Mouse (Mus musculus): ENCODE results near the gene Clrn3. TPM values are rescaled to one million over a fixed set of nuclear protein-coding genes. Genes with fewer than 3 reads are reported as not detected.

Gene Clrn3
- polyA plus RNA-seq, 1 experiment from 2014 or later: not detected

DNA sequence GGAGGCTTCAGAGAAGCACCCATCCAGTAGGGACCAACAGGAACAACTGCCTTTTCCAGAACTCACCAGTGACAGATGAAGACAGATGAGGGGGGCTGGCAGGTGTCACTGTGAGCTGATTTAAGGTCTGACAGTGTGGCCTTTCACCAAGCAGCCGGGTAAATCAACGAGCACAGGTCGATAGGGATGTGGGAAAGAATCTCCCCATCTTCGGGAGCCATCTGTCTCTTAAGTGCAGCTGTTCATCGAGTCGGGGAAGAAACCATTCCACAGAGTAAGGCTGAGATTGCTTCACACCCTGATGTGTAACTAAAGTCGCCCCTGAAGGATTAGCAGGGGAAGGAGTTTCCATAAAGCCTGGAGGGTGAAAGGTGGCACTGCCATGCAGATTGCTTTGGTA, 47.3 kb downstream of the Clrn3 start:
- no peak for DNase-seq (ENCODE audit: low read depth, low spot score)
- TF ChIP-seq CTCF (IDR thresholded peaks at IDR 0.05): no peak
- H3K27me3 ChIP-seq: no peaks in the 10 kb centered on the region
- ChIA-PET CTCF (interaction anchor here (3.2 kb wide), 1 partner anchor 78 kb away, joined by 10 read pairs; no protein-coding TSS in a partner anchor), POLR2A (interaction anchor here (0.7 kb wide), 1 partner anchor 589 kb away, joined by 3 read pairs; no protein-coding TSS in a partner anchor)
- in situ Hi-C loops (cut with MboI; ENCODE audit: low pct_unique_long_range_greater_than_20kb): loop anchor here (25.0 kb wide), 1 partner anchor 1819 kb away; no protein-coding TSS in a partner anchor
- ATAC-seq: no peak

DNA sequence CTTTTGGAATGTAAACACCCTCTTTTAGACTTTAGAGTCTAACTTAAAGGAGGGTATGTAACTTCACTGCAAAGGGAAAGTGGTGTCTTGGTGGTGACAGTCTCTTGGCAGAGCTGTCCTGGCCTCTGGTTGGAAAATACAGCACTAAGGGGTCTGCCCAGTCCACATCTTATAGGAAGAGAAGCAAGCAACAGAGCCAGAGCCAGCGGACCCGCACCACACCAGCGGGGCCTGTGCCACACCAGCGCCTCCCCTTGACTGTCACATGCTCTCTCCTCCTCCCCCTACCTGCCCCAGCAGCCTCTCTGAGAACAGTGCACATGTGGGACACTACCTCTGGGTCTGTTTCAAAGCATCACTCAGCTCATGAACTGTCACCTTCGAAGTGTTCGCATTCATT, 48.5 kb downstream of the Clrn3 start:
- ATAC-seq: no peak
- ChIA-PET POLR2A (no interaction called here), CTCF (interaction anchor here (3.2 kb wide), 1 partner anchor 77 kb away, joined by 10 read pairs; no protein-coding TSS in a partner anchor)
- no peaks in the 10 kb centered on the region for H3K27me3 ChIP-seq
- no peak for TF ChIP-seq CTCF (IDR thresholded peaks at IDR 0.05)
- no peak for DNase-seq (ENCODE audit: low read depth, low spot score)
- in situ Hi-C loops (cut with MboI; ENCODE audit: low pct_unique_long_range_greater_than_20kb): loop anchor here (5.0 to 25.0 kb wide), 2 partner anchors 78 to 1818 kb away; no protein-coding TSS in a partner anchor

DNA sequence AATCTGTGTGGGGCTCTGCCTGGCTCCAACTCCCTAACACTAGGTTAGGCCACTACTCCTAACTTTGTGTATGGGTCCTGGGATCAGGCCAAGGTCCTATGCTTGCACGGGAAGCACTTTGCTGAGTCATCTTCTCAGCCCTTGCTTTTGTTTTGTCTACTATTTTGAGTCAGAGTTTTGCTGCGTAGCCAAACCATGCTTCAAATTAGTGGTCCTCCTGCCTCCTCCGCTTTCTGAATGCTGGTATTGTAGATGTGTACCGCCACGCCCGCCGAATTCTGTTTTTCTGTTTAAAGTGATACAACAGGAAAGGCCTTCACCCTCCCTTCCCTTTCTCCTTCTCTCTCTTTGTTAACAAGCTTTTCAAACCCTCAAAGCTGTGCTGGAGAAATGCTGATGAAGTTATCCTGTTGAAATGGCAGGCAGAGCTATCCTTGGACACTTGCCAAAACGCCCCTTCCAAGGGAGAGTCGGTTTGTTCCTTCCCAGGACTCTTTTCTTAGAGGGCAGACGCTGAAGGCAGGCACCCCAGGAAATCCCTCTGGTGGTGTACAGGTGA, 49.1 kb downstream of the Clrn3 start:
- peak; percentile 39 for DNase-seq (ENCODE audit: low read depth, low spot score)
- CTCF ChIA-PET: interaction anchor here (2.1 to 3.2 kb wide), 2 partner anchors 8 to 76 kb away, joined by 10 read pairs; no protein-coding TSS in a partner anchor

DNA sequence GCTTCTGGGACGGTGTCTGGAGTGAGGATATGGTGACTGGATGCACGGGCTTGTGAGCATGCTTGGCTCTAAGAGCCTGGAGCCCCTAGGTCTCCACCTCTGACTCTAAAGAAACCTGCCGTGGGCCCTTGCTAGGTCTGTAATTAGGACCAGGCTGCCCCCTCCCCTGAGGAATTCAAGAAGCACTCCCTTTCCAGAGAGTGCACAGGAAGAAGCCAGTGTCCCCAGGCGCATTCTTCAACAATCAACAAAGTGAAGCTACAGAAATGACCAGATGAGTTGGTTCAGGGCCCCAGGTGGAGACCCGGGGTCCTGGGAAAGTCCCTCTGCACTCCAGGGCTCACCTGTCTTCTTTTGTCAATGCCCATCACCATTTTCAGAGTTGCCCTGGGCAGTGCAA, 51.2 kb downstream of the Clrn3 start:
- no peak for DNase-seq (ENCODE audit: low read depth, low spot score)
- no peaks in the 10 kb centered on the region for H3K27me3 ChIP-seq
- ATAC-seq: no peak
- POLR2A ChIA-PET: no interaction called here
- in situ Hi-C loops (cut with MboI; ENCODE audit: low pct_unique_long_range_greater_than_20kb): loop anchor here (5.0 to 25.0 kb wide), 2 partner anchors 75 to 1815 kb away; no protein-coding TSS in a partner anchor
- CTCF ChIA-PET: interaction anchor here (0.7 to 2.1 kb wide), 2 partner anchors 11 to 88 kb away, joined by 3 to 10 read pairs; no protein-coding TSS in a partner anchor
- TF ChIP-seq CTCF (IDR thresholded peaks at IDR 0.05): no peak

More for the DNA sequence above, 49.1 kb downstream of the Clrn3 start:
- in situ Hi-C loops (cut with MboI; ENCODE audit: low pct_unique_long_range_greater_than_20kb): loop anchor here (5.0 to 25.0 kb wide), 2 partner anchors 77 to 1817 kb away; no protein-coding TSS in a partner anchor
- H3K27me3 ChIP-seq: no peaks in the 10 kb centered on the region
- no peak for ATAC-seq
- POLR2A ChIA-PET: interaction anchor here (0.7 kb wide), 1 partner anchor 504 kb away, joined by 3 read pairs; no protein-coding TSS in a partner anchor
- TF ChIP-seq CTCF (IDR thresholded peaks at IDR 0.05): no peak

DNA sequence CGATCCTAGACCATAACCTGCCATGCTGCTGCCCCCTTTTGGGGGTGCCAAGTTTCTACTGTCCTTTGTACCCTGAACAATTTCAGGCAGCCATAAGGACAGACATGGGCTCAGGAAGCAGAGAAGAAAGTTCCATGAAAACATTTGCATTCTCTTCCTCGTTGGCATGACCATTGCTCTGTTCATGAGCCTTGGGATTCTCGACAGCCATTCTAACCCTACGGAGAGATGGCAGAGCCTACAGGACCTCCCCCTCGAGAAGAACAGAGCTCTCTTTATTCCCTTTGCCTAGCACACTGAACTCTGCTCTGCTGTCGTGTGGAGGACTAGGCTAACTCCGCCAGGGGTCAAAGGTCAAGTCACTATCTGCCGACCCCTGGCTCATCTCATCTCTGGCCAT, 52.5 kb downstream of the Clrn3 start:
- no peak for TF ChIP-seq CTCF (IDR thresholded peaks at IDR 0.05)
- ChIA-PET POLR2A (no interaction called here), CTCF (no interaction called here)
- ATAC-seq: no peak
- H3K27me3 ChIP-seq: no peaks in the 10 kb centered on the region
- DNase-seq (ENCODE audit: low read depth, low spot score): no peak
- in situ Hi-C loops (cut with MboI; ENCODE audit: low pct_unique_long_range_greater_than_20kb): loop anchor here (5.0 to 25.0 kb wide), 2 partner anchors 74 to 1814 kb away; no protein-coding TSS in a partner anchor

DNA sequence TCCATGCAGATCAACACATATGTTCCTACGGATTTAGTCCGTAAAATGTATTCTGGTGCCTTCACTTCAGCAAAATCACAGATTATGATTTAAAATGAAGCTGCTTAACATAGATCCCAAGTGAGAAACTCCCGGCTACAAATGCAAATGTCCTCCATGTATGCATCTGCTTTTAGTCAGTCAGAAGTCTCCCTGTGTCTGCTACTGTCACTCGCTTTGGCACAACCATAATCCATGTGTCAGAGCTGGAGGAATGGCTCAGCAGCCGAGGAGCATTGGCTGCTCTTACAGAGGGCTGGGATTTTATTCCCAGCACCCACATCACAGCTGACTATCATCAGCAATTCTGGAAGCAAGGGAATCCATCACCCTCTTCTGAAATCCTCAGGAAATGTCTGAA, 58.1 kb downstream of the Clrn3 start:
- in situ Hi-C loops (cut with MboI; ENCODE audit: low pct_unique_long_range_greater_than_20kb): loop anchor here (25.0 kb wide), 1 partner anchor 1633 kb away; no protein-coding TSS in a partner anchor
- TF ChIP-seq CTCF (IDR thresholded peaks at IDR 0.05): no peak
- no peak for ATAC-seq
- no peaks in the 10 kb centered on the region for H3K27me3 ChIP-seq
- DNase-seq (ENCODE audit: low read depth, low spot score): no peak
- POLR2A ChIA-PET: no interaction called here
- CTCF ChIA-PET: no interaction called here

DNA sequence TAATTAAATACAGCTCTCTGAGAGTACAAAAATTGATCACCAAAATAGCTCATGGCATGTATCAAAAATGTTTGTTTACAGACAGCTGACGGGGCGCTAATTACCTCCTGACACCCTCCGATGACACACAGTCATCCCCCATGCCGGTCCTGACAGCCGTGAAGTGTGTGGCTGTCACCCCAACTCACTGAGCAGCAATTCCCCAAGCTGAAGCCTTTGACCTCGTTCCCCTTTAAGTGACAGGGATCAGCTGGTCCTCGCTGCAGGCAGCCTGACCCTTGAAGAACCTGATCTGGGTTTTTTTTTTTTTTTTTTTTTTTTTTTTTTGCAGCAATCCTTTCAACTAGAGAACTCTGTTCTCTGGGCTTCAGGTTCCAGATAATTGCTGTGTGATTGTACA, 59.8 kb downstream of the Clrn3 start:
- in situ Hi-C loops (cut with MboI; ENCODE audit: low pct_unique_long_range_greater_than_20kb): loop anchor here (25.0 kb wide), 1 partner anchor 1631 kb away; no protein-coding TSS in a partner anchor
- ChIA-PET POLR2A (no interaction called here), CTCF (interaction anchor here (0.7 to 1.0 kb wide), 2 partner anchors 17 to 911 kb away, joined by 3 read pairs; no protein-coding TSS in a partner anchor)
- ATAC-seq (no peak), DNase-seq (ENCODE audit: low read depth, low spot score) (no peak)
- no peak for TF ChIP-seq CTCF (IDR thresholded peaks at IDR 0.05)
- no peaks in the 10 kb centered on the region for H3K27me3 ChIP-seq

DNA sequence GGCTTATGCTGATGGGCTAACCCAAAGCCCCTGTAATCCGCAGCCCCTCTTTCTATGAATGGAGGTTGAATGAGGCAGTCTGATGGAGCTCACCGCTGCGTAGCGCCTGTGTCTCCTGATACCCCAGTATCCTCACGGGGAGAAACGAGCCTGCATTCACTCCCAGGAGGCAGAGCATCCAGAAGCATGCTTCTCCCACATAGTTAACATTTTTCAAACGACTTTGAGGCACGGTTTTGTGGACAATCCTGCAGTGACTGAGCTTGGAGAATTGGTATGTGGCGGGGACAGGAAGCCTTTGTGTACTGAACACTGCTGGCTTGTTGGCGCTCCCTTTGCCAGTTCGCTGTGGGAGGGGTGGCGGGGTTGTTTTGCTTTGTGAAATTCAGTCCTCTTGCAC, 63.2 kb downstream of the Clrn3 start:
- TF ChIP-seq CTCF (IDR thresholded peaks at IDR 0.05): no peak
- ChIA-PET POLR2A (no interaction called here), CTCF (no interaction called here)
- in situ Hi-C loops (cut with MboI; ENCODE audit: low pct_unique_long_range_greater_than_20kb): loop anchor here (25.0 kb wide), 1 partner anchor 1628 kb away; no protein-coding TSS in a partner anchor
- no peak for ATAC-seq
- H3K27me3 ChIP-seq: peaks cover under 1% of the 10 kb centered on the region
- DNase-seq (ENCODE audit: low read depth, low spot score): no peak

DNA sequence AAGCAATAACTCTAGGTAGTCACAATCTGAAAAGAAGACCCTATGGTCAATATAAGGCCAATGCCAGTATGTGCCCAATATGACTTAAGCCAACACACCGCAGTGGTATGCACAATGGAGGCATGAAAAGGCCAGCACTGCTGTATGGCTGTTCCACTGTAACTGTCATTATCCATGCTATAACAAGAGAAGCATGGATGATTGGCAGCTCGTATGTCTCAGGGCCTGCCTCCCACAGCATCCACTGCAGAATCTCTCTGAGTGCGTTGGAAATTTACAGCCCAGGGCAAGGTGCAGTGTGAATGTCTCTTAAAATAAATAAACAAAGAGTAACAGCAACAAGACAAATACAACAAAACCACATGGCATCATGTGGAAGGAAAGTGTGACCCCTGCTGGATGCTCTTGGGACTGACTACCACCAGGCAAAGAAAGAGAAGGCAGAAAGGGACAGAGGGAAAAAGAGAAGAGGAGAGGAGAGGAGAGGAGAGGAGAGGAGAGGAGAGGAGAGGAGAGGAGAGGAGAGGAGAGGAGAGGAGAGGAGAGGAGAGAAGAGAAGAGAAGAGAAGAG, 63.7 kb downstream of the Clrn3 start:
- TF ChIP-seq CTCF (IDR thresholded peaks at IDR 0.05): peak; percentile 59
- ChIA-PET CTCF (no interaction called here), POLR2A (no interaction called here)
- peaks cover 5% of the 10 kb centered on the region for H3K27me3 ChIP-seq
- in situ Hi-C loops (cut with MboI; ENCODE audit: low pct_unique_long_range_greater_than_20kb): loop anchor here (25.0 kb wide), 1 partner anchor 1627 kb away; no protein-coding TSS in a partner anchor
- DNase-seq (ENCODE audit: low read depth, low spot score) (no peak), ATAC-seq (no peak)

Other genes starting within 250 kb of the Clrn3 start
- not detected for gene Foxi2, start 118.3 kb downstream of the Clrn3 start, polyA plus RNA-seq (2021)
- 8.8 TPM for gene Ptpre, start 8.8 kb upstream of the Clrn3 start, polyA plus RNA-seq (2021)
- 39.6 TPM for gene Mki67, start 187.7 kb upstream of the Clrn3 start, polyA plus RNA-seq (2021)